Mouse (Mus musculus) layer of hippocampus, postnatal 25 days (tissue): ENCODE data around the gene Gm17571. TPM values are rescaled to one million over a fixed set of nuclear protein-coding genes. Genes with fewer than 3 reads are reported as not detected.

Source experiments
- DNase-seq, 2 experiments: peaks; one replicate each; pipeline ENCODE4 v3.0.0; 2022; ENCODE audit warnings: mixed read lengths in 2 of 2, low spot score in 1 of 2; ENCODE audit errors: extremely low spot score in 1 of 2
- total RNA-seq, 2 experiments: library from RNA; stranded (reverse); gene quantifications; 2 replicates each; pipeline ENCODE4 v1.2.3; 2021

Gene Gm17571
- not detected for total RNA-seq

DNA sequence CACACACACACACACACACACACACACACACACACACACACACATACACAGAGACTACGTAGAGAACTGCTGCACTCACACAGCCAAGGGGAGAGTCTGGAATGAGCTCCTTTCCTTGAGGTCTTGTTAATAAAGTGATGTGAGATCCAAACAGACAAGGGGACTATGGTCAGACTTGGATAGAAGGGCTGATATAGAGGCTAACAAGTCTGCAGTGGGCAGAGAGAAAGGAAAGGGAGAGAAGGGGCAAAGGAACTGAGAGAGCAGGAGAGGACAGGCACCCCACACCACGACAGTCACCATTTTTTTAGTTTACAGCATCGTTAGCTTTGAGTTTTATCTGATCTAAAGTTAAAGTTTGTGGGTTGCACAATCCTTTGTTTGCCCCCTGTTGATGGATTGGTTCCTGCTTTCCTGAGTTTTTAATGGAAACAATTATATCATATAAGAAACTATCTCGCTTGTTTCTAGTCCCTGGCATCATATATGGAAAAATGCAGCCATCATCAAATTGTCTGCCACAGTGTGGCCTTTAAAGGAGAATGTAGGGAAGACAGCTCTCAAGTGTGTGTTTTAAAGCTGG is at the start of gene Gm17571:
Gm17571 (minus strand) TSS at position 51 of the 583 bp plus-strand sequence.
- DNase-seq, result no peak

DNA sequence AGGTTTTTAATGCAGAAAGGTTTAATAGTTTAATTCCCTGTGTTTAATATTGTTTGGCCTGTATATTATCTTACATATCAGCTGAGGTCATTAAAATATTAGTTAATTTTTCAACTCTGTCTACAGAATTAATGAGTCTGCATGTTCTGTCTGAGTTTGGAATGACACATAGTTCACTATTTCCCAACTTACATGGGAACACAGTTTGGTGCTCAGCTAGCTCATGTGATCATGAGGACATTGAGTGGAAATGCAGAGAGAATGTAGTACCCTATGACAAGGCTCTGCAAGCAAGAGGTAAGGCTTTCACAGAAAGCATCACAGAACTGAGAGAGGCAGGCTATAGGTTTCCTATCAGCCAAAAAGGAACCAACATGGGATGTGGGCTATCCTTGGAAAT is 49.0 kb upstream of the Gm17571 start:
- no peak for DNase-seq

DNA sequence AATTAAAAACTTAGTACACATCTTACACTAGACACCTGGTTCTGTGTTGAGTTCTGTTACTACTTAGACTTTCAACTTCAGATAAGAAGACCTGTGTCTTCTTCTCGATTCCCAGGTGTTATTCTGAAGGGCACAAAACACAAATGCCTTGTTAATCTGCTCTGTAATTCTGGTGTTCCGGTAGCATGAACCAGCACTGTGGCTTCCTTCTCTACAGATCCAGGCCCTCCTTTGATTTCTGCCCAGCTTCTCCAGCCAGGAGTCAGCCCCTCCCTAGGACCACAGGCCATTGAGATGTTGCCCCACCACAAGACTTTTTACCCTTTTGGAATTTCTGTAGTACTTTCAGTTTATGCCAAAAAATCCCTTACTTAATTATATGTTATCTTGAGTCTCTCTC is 47.2 kb upstream of the Gm17571 start:
- no peak for DNase-seq

DNA sequence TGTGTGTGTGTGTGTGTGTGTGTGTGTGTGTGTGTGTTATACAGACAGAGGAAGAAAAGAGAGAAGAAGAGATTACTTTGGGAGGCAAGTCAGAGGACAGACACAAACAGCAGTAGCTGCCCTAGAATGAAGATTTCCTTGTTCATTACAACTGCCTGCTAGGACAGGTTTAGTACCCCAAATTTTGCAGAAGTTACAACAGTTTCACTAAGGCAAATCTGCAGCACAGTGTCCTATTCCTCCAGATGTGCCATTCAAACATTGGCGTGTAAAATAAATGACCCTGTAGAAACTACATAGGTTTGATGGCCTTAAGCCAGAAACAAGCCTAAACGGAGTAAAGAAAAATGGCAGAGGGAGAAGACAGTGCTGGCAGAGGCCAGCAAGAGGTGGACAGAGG is 46.3 kb upstream of the Gm17571 start:
- no peak for DNase-seq

DNA sequence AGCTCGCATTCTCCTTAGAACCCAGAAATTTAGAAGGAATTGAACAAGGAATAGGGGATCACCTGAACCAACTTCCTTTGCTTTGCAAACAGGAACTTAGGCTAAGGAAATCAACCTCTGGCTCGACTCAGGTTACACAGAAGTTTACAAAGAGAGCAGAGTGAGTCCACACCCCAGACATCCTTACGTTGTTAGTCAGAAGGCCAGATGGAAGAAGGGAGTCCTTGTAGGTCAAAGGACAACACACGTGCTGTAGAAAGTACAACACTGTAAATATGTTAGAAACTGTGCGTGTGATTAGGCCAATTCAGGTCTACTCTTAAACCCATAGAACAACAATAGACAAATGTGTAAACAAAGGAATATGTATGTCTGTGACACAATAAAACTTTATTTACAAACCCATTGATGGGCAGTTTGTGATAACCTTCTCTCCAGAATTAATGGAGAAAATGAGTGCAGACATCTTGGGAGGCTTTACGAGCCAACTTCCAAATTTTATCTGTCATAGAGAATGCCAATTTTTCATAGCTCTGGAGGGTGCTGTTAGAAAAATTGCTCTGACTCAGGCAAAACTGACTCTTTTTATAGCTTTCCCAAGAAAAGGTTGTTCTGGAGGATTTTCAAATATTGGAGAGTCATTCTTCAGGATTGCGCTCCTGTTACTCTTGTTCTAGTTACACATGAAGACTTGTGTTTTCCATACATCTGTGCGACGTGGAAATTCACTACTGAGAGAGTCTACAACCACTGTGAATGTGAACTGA is 45.5 kb upstream of the Gm17571 start:
- no peak for DNase-seq

DNA sequence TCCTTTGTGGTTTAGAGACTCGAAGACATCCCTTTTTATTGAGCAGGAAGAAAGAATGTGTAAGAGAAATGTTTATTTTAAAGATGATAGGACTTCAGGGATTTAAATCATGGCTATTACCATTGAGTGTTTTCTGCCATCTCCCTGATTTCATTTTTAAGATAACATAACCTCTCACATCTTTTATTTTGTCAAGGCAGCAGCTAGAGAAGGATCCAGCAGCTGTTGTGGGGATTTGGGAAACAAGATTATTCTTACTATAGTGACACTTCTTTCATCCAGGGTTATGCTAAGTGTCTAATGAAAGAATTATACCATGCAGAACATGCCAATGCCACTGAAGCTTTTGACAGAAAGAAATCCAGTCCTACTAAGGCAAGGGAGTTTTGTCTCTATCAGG is 44.6 kb upstream of the Gm17571 start:
- DNase-seq, result no peak

DNA sequence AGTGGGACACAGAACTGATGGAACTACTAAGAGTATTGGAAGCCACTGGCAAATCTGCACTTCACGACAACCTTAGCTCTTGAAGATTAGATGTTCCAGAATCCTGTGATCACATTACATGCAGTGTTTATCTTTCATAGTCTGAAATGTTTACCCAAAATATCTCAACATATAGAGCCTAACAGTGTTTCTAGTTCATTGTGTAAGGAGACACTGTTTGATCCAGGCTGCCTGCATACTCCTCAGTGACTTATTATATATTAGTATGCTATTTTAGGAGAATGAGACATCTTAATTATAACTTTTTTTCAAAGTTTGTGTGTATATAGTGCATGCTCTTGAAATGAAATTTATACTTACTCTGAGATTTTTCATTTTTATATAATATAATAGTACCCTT is 39.4 kb upstream of the Gm17571 start:
- no peak for DNase-seq

DNA sequence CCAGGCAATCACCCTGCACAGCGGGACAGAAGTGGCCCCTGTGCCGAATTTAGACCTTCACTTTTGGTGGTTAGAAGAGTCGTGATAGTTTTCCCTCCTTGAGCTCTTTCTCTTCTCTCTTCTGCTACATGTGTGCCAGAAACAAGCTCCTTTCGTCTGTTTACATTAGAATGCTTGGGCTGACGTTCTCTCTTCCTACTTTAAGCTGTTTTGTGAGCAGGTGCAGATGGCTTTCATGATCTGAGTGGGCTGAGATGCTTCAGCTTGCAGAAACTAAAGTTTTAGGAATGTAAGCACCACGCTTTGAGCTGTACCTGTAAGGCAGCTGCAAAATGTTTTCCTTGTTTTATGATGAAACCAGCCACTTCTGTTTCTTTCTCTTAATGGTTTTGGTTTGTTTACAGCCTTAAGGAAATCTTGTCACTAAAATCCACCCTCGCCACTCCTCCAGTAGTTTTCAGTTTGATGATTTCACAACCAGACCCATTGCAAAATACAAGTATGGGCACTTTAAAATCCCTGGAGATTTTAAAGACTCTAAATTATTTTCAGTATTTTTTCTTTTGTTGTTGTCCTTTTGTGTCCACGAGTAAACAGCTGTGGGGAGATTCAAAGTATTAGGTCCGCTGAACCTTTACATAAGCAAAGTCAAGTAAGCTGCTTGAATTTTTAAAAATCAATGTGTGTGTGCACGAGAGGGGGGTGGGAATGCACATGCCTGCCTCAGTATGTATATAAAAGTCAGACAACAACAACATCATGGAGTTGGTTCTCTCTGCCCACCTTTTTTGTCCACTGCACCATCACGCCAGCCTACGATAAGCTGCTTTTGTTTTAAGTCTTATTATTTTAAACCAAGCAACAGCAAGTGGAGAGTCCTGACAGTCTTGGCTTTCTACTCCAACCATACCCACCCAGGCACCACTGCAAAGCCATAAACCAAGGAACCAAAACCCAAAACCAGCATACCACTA is 38.0 kb upstream of the Gm17571 start:
- no peak for DNase-seq

DNA sequence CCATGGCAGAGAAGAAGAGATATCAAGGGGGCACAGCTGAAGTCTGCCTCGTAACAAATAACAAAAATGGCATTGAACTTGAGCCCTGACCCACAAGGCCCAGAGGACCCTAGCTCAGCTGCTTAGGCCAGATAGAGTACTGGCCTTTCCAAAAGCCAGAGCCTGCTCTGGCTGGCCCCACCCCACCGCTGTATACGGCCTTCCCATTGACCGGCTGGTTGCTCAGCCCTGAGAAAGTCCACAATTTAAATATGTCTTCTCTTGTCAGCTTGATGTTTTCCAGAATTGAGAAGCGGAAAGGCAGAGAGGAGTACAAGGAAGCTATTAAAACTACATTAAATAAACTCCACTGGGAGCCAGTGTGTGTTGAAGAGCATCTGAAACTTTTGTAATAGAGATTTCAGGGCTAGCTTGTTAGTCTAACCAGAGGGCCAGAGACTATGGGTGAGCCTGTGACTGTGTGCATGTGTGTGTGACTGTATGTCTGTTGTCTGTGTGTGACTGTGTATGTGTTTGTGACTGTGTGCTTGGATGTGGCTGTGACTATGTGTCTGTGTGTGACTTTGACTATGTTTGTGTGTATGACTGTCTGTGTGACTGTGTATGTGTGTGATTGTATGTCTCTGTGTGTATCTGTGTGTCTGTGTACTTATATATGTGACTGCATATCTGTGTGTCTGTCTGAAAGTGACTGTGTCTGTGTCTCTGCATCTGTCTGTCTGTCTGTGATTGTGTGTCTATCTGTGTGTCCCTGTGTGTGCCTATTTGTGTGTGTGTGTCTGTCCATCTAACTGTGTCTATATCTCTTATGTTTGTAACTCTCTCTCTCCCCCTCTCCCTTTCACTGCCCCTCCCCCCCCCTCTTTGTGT is 36.9 kb upstream of the Gm17571 start:
- DNase-seq, result no peak

DNA sequence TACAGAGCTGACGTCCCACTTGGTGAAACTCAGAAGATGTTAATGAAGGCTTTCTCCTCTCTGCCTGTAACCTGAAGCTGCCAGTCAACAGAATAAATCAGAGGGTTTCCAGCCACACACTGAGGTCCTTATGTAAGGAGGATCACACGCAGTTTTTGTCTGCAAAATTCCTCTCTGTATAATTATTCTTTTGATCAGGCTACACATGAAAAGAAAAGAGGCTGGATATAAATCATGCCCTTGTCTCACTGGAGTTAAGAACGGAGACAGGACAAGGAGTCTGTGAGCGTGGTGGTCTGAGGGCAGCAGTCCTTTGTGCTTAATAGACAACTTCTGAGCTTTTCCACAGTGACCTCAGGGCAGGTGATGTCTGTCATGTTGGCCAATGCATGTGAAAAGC is 32.7 kb upstream of the Gm17571 start:
- DNase-seq, result no peak

DNA sequence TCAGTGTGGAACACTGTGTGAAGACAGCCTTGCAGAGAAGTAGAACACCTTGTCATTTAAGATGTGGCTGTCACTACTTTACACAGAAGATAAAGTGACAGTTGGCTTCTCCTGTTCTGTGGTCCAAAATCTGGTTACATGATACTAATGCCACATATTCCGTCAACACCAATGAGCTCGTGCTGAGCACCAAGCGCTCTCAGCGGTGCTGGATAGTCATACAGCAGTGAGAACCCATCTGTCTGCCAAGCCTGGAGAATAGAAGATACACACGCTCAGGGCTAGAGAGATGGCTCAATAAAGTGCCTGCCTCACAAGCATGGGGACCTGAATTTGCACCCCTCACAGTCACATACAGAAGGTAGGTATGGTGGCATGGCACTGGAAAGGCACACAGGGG is 28.4 kb upstream of the Gm17571 start:
- DNase-seq, result no peak

DNA sequence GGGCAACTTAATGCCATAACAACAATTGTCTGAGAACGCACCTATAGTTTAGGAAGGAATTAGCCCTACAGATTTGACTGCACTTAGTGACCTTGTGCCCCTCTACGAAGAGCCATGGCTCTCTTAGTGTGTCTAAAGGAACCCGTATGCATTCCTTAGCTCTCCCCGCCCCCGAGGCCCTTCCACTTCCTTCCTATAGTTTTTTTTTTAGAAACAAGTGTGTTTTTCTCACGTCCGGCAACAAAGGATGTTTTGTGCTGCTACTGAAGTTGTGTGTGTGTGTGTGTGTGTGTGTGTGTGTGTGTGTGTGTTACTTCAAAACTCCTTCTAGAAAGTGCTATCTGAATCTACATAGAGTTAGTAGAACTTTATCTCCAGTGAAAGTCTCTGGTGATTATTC is 23.5 kb upstream of the Gm17571 start:
- DNase-seq, result no peak

DNA sequence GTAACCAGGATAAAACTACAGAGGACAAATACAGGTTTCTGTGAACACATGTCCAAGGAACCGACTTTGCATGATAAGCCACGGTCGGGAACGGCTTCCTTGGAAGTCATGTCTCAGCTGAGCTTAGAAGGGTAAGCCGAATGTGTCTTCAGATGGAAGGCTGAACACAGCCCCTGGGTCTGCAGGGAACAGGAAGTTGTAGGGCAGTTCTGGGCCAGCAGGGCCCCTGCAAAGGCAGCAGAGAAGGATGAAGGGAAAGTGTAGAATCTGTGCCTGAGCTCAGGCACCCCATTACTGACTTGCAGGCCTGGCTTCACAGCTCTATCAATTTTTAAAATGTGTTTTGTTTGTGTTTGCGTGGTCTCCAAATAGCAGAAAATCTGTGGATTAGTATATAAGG is 22.2 kb upstream of the Gm17571 start:
- no peak for DNase-seq

DNA sequence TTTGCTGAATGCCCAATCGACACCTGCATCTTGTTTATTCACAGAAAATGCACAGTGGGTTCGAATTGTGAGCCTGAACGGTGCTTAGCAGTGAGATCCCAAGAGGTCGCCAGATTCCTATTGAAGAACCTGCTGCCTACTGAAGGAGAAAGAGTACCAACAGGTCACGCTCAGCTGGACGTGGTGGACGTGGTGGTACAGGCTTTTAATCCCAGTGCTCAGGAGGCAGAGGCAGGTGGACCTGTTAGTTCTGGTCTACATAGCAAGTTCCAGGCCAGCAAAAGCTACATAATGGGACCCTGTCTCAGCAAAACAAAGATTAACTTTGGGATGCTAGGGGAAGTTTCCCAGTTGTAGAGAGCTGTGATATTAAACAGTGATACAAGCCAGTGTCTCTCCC is 21.2 kb upstream of the Gm17571 start:
- DNase-seq, result no peak

DNA sequence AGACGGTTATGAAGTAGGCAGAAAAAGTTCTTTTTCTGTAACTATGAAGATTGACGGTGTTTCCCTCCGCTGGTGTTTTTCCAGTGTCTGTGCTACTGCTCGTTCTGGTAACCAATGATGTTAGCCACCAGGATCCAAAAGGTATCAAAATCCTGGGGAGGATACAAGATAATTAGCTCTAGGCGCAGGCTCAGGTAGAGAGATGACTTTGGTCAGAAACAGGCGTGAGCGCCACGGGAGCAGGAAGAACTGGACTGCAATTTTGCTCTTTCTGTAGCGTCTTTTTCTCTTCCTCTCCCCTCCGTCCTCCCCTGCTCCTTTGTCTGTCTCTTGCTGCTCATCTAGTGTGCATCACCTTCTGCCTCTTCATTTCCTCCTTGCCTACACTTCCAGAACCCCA is 20.3 kb upstream of the Gm17571 start:
- DNase-seq, result no peak

DNA sequence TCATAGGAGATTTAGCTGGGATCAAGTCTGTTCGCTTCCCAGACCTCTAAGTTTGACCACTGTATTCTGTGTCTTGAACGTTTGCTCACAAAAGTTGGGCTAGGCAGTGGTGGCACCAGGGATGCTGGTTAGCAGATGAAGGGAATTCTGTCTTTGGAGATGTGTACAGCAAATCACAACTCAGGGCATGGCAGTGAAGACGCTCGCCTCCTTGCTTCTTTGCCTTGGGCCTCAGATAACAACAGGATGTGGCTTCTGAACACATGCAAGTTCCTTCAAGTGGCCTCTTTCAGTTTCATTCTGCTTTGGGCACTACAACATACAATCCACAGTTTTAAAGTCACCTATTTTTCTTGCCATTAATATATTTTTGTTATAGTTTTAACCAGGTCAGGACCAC is 19.8 kb upstream of the Gm17571 start:
- DNase-seq, result no peak

DNA sequence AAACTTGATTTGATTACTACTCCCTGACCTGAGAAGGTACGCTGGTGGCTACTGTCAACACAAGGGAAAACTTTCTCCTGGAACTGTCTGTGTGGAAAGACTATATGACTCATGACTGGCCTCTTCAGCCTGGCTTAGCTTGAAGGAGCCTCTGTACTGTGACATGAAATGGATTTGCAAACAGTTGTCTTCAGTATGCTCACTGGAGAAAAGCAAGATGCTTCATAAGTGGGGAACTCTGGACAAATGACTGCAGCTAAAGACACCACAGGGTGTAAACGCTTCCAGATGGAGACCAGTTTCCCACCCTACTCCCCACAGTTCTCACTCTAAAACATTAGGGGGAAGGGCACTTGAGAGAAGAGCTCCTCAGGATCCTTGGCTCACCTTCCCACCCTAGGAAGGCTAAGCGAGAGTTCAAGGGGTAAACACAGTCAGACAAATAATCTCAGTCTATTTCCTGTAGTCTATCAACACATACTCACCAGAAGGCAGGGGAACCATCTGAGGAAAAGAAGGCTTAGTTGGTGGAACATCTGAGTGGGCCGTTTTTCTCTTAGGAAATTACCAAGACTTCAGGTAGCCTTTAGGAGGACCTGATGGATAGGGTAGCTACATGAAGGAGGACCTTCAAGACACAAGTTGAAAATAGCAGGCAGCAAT is 18.9 kb upstream of the Gm17571 start:
- DNase-seq, result no peak

DNA sequence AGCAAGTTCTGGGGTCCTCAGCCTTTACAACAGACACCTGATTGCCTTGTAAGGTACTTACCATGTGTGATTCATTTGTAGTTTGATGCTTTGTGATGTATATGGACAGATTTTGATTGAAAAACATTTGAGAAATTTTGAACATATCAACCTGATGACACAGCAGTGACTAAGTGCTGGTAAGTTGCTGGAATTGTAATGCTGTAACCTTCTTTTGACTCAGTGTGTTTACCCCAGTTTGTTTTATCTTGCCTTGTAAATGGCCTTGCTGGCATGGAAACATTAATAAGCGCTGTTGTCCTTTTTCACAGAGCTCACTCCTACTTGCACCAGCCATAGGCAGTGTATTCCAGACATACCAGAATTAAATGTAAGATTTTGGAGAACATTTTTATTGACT is 14.4 kb upstream of the Gm17571 start:
- DNase-seq, result no peak

DNA sequence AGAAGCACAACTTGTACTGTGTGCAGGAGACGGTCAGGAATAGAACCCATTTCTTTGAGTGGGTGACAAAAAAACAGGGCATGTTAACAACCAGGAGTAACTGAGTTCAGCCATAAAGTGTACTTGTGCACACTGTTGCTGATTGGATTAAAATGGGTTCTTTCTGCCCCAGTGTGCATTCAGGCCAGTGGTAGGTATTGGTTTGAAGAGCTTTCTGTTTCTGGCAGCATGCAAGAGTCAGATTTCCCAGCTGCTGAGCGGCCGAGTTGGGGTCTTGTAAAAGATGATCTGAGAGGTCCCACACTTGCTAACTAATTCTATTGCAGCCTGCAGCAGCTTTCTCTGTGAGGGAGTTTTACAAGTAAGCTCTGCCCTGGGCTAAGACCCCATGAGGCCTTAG is 13.5 kb upstream of the Gm17571 start:
- DNase-seq, result no peak

DNA sequence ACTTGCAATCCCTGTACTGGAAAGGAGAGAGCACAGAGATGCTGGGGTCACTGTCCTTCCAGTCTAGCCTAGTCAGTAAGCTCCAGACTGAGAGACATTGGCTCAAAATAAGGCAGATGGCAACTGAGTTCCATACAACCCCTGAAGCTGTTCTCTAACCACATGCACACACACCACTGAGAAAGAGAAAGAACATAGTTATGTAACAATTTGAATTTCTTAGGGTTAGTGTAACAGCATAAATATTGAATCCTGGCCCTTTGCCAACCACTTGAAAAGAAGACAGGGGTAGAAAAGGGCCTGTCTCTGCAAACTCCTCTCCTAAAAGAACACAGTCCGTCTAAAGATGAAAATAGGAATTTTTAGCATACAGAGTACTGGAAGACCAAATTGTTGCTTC is 12.8 kb upstream of the Gm17571 start:
- DNase-seq, result no peak
